In the genomic region with DNA sequence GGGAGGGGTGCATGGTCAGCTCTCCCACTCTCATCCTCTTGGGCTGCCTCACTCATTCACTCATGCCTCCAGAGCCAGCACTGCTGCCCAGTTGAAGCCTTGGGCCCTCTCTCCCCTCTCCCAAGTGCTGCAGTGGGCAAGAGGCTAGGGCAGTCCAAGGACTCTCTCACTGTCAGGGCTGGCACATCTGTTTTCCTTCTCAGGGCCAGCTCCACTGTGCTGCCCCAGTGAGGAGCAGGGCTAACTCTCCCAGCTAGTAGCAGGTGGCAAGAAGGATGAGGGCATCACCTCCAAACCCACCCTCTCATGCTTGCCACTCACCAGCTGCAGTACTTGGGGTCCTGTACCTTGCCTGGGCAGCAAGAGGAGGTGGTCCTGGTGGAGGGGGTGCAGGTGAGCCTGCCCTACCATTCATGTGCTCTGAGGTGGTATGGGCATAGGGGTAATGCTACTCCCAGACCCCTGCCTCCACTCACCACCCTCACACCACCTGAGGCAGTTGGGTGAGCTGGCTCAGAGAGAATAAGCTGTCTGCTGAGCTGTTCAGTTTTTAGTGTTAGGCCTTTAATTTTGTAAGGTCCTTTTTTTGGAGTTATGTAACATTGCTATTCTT, we compare ENCODE assay signal across 10 mouse cellular contexts. TPM values are rescaled to one million over a fixed set of nuclear protein-coding genes. Genes with fewer than 3 reads are reported as not detected.
DNase-seq lines count a peak whose midpoint lies in the region; ATAC-seq and TF ChIP-seq lines count a peak whose summit lies in the region.
"Had no signal": no experiment of that assay in that cellular context is flagged by ENCODE, and none has a peak within 500 bp of the region (broad histone marks: within the 10 kb centered on the region; RNA-seq: fewer than 3 reads in every experiment).

No protein-coding gene starts in this region.

- no peak for DNase-seq in forebrain, embryonic 14.5 days (ENCODE audit: low spot score)
- no peak for DNase-seq in forebrain, embryonic 10.5 days (ENCODE audit: extremely low spot score, low spot score)
- no peak for DNase-seq in lung, postnatal 14 days
- no peak for DNase-seq in hindbrain, postnatal 0 days (ENCODE audit: low spot score)
- no peak for DNase-seq in cerebellum, adult 11-12 months
- no peak for DNase-seq in layer of hippocampus, postnatal 36 days
- DNase-seq: right cerebral cortex, postnatal 4 days had no signal

- peaks cover 3% of the 10 kb centered on the region; the same call in 1 of the 2 replicates for H3K4me1 ChIP-seq in forebrain, embryonic 14.5 days (ENCODE audit: control insufficient read depth, insufficient read depth, low read length)
- peaks cover 15% of the 10 kb centered on the region for H3K4me1 ChIP-seq in forebrain, embryonic 10.5 days
- no peaks in the 10 kb centered on the region for H3K4me1 ChIP-seq in lung, embryonic 15.5 days
- H3K4me1 ChIP-seq in hindbrain, postnatal 0 days (ENCODE audit: insufficient read depth, low read length): no peaks in the 10 kb centered on the region
- H3K4me1 ChIP-seq in olfactory bulb, adult 2 months (ENCODE audit: control insufficient read depth, insufficient read depth, low read length): peaks cover 10% of the 10 kb centered on the region

- no peak overlapping the region for H3K4me2 ChIP-seq in forebrain, embryonic 14.5 days (ENCODE audit: low read length)
- H3K4me2 ChIP-seq in lung, embryonic 15.5 days: no peak overlapping the region
- H3K4me2 ChIP-seq in hindbrain, postnatal 0 days (ENCODE audit: low read depth, low read length): no peak overlapping the region

- 0 out of 2 replicates have a peak, but pooled peaks have one; percentile 18 for ATAC-seq in forebrain, embryonic 14.5 days
- ATAC-seq in lung, embryonic 15.5 days (ENCODE audit: borderline replicate concordance, extremely low read depth, low FRiP score, low TSS enrichment): peak; percentile 39; the same call in 1 of the 2 replicates
- ATAC-seq in hindbrain, postnatal 0 days: 0 out of 2 replicates have a peak, but pooled peaks have one; percentile 35

- no peak for TF ChIP-seq POLR2A in olfactory bulb, adult 2 months (IDR thresholded peaks at IDR 0.05; ENCODE audit: insufficient read depth, low read depth, low read length)

- H3K4me3 ChIP-seq in forebrain, embryonic 14.5 days (ENCODE audit: low read depth, low read length): no peak overlapping the region
- no peak overlapping the region for H3K4me3 ChIP-seq in forebrain, embryonic 10.5 days
- no peak overlapping the region for H3K4me3 ChIP-seq in lung, embryonic 15.5 days
- H3K4me3 ChIP-seq in hindbrain, postnatal 0 days (ENCODE audit: low read length): no peak overlapping the region
- H3K4me3 ChIP-seq in olfactory bulb, adult 2 months (ENCODE audit: insufficient read depth, low read depth, low read length): no peak overlapping the region
- H3K4me3 ChIP-seq: heart, adult 2 months had no signal

- no peak for TF ChIP-seq CTCF in hindbrain, postnatal 0 days (IDR thresholded peaks at IDR 0.05; ENCODE audit: low read depth)
- TF ChIP-seq CTCF in olfactory bulb, adult 2 months (IDR thresholded peaks at IDR 0.05; ENCODE audit: insufficient read depth, low read depth, low read length): no peak

- H3K9me3 ChIP-seq in forebrain, embryonic 14.5 days (replicated peaks; ENCODE audit: control insufficient read depth, low read length): no peaks in the 10 kb centered on the region
- H3K9me3 ChIP-seq in forebrain, embryonic 10.5 days: no peaks in the 10 kb centered on the region
- H3K9me3 ChIP-seq in lung, embryonic 15.5 days: no peaks in the 10 kb centered on the region
- H3K9me3 ChIP-seq in hindbrain, postnatal 0 days (ENCODE audit: low read length): no peaks in the 10 kb centered on the region

- H3K9ac ChIP-seq in forebrain, embryonic 14.5 days (ENCODE audit: low read length): no peak overlapping the region
- H3K9ac ChIP-seq in lung, embryonic 15.5 days: no peak overlapping the region
- H3K9ac ChIP-seq in hindbrain, postnatal 0 days (replicated peaks; ENCODE audit: low read length): no peak overlapping the region

- H3K27me3 ChIP-seq in forebrain, embryonic 14.5 days (replicated peaks; ENCODE audit: control insufficient read depth, insufficient read depth, low read length): no peaks in the 10 kb centered on the region
- no peaks in the 10 kb centered on the region for H3K27me3 ChIP-seq in forebrain, embryonic 10.5 days (ENCODE audit: poor library complexity, severe bottlenecking)
- H3K27me3 ChIP-seq in lung, embryonic 15.5 days: no peaks in the 10 kb centered on the region
- H3K27me3 ChIP-seq in hindbrain, postnatal 0 days (ENCODE audit: insufficient read depth, low read length): no peaks in the 10 kb centered on the region

- H3K27ac ChIP-seq in forebrain, embryonic 14.5 days (ENCODE audit: low read depth, low read length): no peak overlapping the region; the same call in 1 of the 2 replicates
- no peak overlapping the region for H3K27ac ChIP-seq in forebrain, embryonic 10.5 days
- H3K27ac ChIP-seq in lung, embryonic 15.5 days: no peak overlapping the region
- no peak overlapping the region for H3K27ac ChIP-seq in hindbrain, postnatal 0 days
- H3K27ac ChIP-seq in olfactory bulb, adult 2 months (ENCODE audit: insufficient read depth, low read depth, low read length): peak overlapping the region; percentile 9; the same call in 1 of the 2 replicates
- H3K27ac ChIP-seq: heart, adult 2 months had no signal

- H3K36me3 ChIP-seq in forebrain, embryonic 14.5 days (ENCODE audit: control insufficient read depth, insufficient read depth, low read length): no peaks in the 10 kb centered on the region
- H3K36me3 ChIP-seq in forebrain, embryonic 10.5 days (replicated peaks): peaks cover 50% of the 10 kb centered on the region
- no peaks in the 10 kb centered on the region for H3K36me3 ChIP-seq in lung, embryonic 15.5 days
- no peaks in the 10 kb centered on the region for H3K36me3 ChIP-seq in hindbrain, postnatal 0 days (ENCODE audit: insufficient read depth, low read length)

RNA-seq across cellular contexts. Expression of a gene that starts 10.5 kb away (rescaled TPM):
- 76.4 and 91.0 TPM in 2 replicates for polyA plus RNA-seq in forebrain, embryonic 14.5 days (2014; fragmentation: Nextera tagmentation; extraction: Ambion mirVana)
- polyA plus RNA-seq in forebrain, embryonic 10.5 days (2016; fragmentation: Nextera tagmentation; extraction: Ambion mirVana): 156 and 161 TPM in 2 replicates
- 80.7 and 81.8 TPM in 2 replicates for polyA plus RNA-seq in lung, embryonic 15.5 days (2015; fragmentation: Nextera tagmentation; extraction: Ambion mirVana)
- 67.0 and 68.6 TPM in 2 replicates for total RNA-seq in hindbrain, postnatal 0 days (2014; rRNA removed)
- polyA plus RNA-seq in hindbrain, postnatal 0 days (2015; fragmentation: Nextera tagmentation; extraction: Ambion mirVana): 59.6 and 63.1 TPM in 2 replicates
- polyA plus RNA-seq in olfactory bulb, adult 2 months (2012; ENCODE audit: insufficient read depth, insufficient read length, low replicate concordance, missing spikeins): 177 and 210 TPM in 2 replicates
- 100 to 1,000 TPM; 148 to 152 TPM for total RNA-seq in layer of hippocampus, postnatal 36 days (2021)

RNA-seq across cellular contexts. Expression of a gene that starts 46.1 kb away (rescaled TPM):
- 230 and 240 TPM in 2 replicates for polyA plus RNA-seq in forebrain, embryonic 14.5 days (2014; fragmentation: Nextera tagmentation; extraction: Ambion mirVana)
- polyA plus RNA-seq in forebrain, embryonic 10.5 days (2016; fragmentation: Nextera tagmentation; extraction: Ambion mirVana): 201 and 203 TPM in 2 replicates
- polyA plus RNA-seq in lung, embryonic 15.5 days (2015; fragmentation: Nextera tagmentation; extraction: Ambion mirVana): 199 and 207 TPM in 2 replicates
- total RNA-seq in hindbrain, postnatal 0 days (2014; rRNA removed): 186 TPM in 2 replicates
- polyA plus RNA-seq in hindbrain, postnatal 0 days (2015; fragmentation: Nextera tagmentation; extraction: Ambion mirVana): 271 and 274 TPM in 2 replicates
- polyA plus RNA-seq in olfactory bulb, adult 2 months (2012; ENCODE audit: insufficient read depth, insufficient read length, low replicate concordance, missing spikeins): not detected in 2 replicates
- total RNA-seq in layer of hippocampus, postnatal 36 days (2021): 100 to 1,000 TPM; 228 to 253 TPM

RNA-seq across cellular contexts. Expression of a gene that starts 46.1 kb away (rescaled TPM):
- polyA plus RNA-seq in forebrain, embryonic 14.5 days (2014; fragmentation: Nextera tagmentation; extraction: Ambion mirVana): 51.1 and 55.9 TPM in 2 replicates
- polyA plus RNA-seq in forebrain, embryonic 10.5 days (2016; fragmentation: Nextera tagmentation; extraction: Ambion mirVana): 59.1 and 61.4 TPM in 2 replicates
- 36.8 and 37.8 TPM in 2 replicates for polyA plus RNA-seq in lung, embryonic 15.5 days (2015; fragmentation: Nextera tagmentation; extraction: Ambion mirVana)
- total RNA-seq in hindbrain, postnatal 0 days (2014; rRNA removed): 43.1 and 43.6 TPM in 2 replicates
- polyA plus RNA-seq in hindbrain, postnatal 0 days (2015; fragmentation: Nextera tagmentation; extraction: Ambion mirVana): 46.7 and 49.5 TPM in 2 replicates
- not detected in 2 replicates for polyA plus RNA-seq in olfactory bulb, adult 2 months (2012; ENCODE audit: insufficient read depth, insufficient read length, low replicate concordance, missing spikeins)
- total RNA-seq in layer of hippocampus, postnatal 36 days (2021): 10 to 100 TPM; 34.0 to 44.0 TPM
